Mouse (Mus musculus) brown adipose tissue, adult 24 weeks (tissue): ENCODE data around the gene Fkbp2. TPM values are rescaled to one million over a fixed set of nuclear protein-coding genes. Genes with fewer than 3 reads are reported as not detected.
"Not testable (repeated sequence)": the region's sequence is repeated elsewhere in the genome, so short reads cannot be mapped to it uniquely, and the experiment has no call there.

ENCODE experiments used
- H3K27ac ChIP-seq: fragments of 200-500 bp; replicated peaks from 2 replicates; pipeline ENCODE4 v1.5.1; 2012; ENCODE audit warnings: low read depth, mild to moderate bottlenecking, low read length
- H3K4me1 ChIP-seq: fragments of 200-500 bp; 2 replicates; pipeline ENCODE4 v1.6.1; 2012; ENCODE audit warnings: low read length, mixed read lengths; ENCODE audit not compliant: control insufficient read depth, insufficient read depth, insufficient read length
- H3K4me3 ChIP-seq: fragments of 200-500 bp; 2 replicates; pipeline ENCODE4 v1.5.1; 2012; ENCODE audit warnings: low read depth, mild to moderate bottlenecking, low read length, moderate library complexity; ENCODE audit not compliant: insufficient read depth
- polyA plus RNA-seq: library from polyadenylated mRNA; stranded (reverse); fragments of >200 nt; gene quantifications from 2 replicates; pipeline ENCODE4 v1.2.4, GENCODE M21; 2012; ENCODE audit not compliant: missing spikeins, insufficient read depth, insufficient read length

Gene Fkbp2
- polyA plus RNA-seq, 1 experiment = 126 TPM

GRCm38 (mm10) chr19:6995255-6995991 lies 15.1 kb upstream of the Fkbp2 start:
- no peak overlapping the region for H3K27ac ChIP-seq

GRCm38 (mm10) chr19:6994489-6994888 lies 14.2 kb upstream of the Fkbp2 start:
- Histone ChIP-seq H3K4me3 (no peak overlapping the region), H3K27ac (no peak overlapping the region), H3K4me1 (peaks cover 13% of the 10 kb centered on the region)

More at GRCm38 (mm10) chr19:6995255-6995991, 15.1 kb upstream of the Fkbp2 start:
- peak overlapping the region; percentile 53 for H3K4me3 ChIP-seq
- H3K4me1 ChIP-seq = peaks cover 13% of the 10 kb centered on the region

GRCm38 (mm10) chr19:6994002-6994401 lies 13.7 kb upstream of the Fkbp2 start:
- no peak overlapping the region for H3K4me3 ChIP-seq
- no peak overlapping the region for H3K27ac ChIP-seq
- peaks cover 13% of the 10 kb centered on the region for H3K4me1 ChIP-seq

- peaks cover 14% of the 10 kb centered on the region for H3K4me1 ChIP-seq
- H3K4me3 ChIP-seq = peak overlapping the region; percentile 50
- H3K27ac ChIP-seq = no peak overlapping the region
These were observed 12.9 kb upstream of the Fkbp2 start for GRCm38 (mm10) chr19:6993011-6993770.

GRCm38 (mm10) chr19:6992011-6992858 lies 11.9 kb upstream of the Fkbp2 start, which contains the start of gene Dnajc4:
Gene Dnajc4 (minus strand): TSS chr19:6992572.
- peak within 1 kb of the TSS; percentile 26 for H3K27ac ChIP-seq

GRCm38 (mm10) chr19:6991166-6991565 lies 10.9 kb upstream of the Fkbp2 start:
- H3K4me1 ChIP-seq = peaks cover 16% of the 10 kb centered on the region
- not testable (repeated sequence) for H3K4me3 ChIP-seq, H3K27ac ChIP-seq

More at GRCm38 (mm10) chr19:6992011-6992858, 11.9 kb upstream of the Fkbp2 start, which contains the start of gene Dnajc4:
- Histone ChIP-seq H3K4me1 (peaks cover 18% of the 10 kb centered on the region), H3K4me3 (peak within 1 kb of the TSS; percentile 65)

- no peak overlapping the region for H3K27ac ChIP-seq
- peaks cover 20% of the 10 kb centered on the region for H3K4me1 ChIP-seq
- no peak overlapping the region for H3K4me3 ChIP-seq
These were observed 10.4 kb upstream of the Fkbp2 start for GRCm38 (mm10) chr19:6990712-6991111.

- Histone ChIP-seq H3K4me1 (peaks cover 13% of the 10 kb centered on the region), H3K4me3 (no peak overlapping the region), H3K27ac (no peak overlapping the region)
These were observed 8.9 kb upstream of the Fkbp2 start for GRCm38 (mm10) chr19:6989251-6989650.

GRCm38 (mm10) chr19:6987904-6988285 lies 7.6 kb upstream of the Fkbp2 start:
- H3K4me1 ChIP-seq = peaks cover 12% of the 10 kb centered on the region
- H3K27ac ChIP-seq = no peak overlapping the region; the same call in 1 of the 2 replicates
- H3K4me3 ChIP-seq = peak overlapping the region; percentile 67

- peak within 1 kb of the TSS; percentile 76 for H3K4me3 ChIP-seq
- H3K27ac ChIP-seq = peak within 1 kb of the TSS; percentile 69
- H3K4me1 ChIP-seq = peaks cover 11% of the 10 kb centered on the region
These were observed 7.0 kb upstream of the Fkbp2 start, which contains the start of gene Vegfb for GRCm38 (mm10) chr19:6987061-6987903. Gene Vegfb (minus strand): TSS chr19:6987651.

GRCm38 (mm10) chr19:6985951-6986708 lies 5.8 kb upstream of the Fkbp2 start:
- Histone ChIP-seq H3K4me3 (peak overlapping the region; percentile 76), H3K27ac (peak overlapping the region; percentile 69), H3K4me1 (peaks cover 11% of the 10 kb centered on the region)

GRCm38 (mm10) chr19:6985300-6985699 lies 5.0 kb upstream of the Fkbp2 start:
- H3K27ac ChIP-seq = no peak overlapping the region
- no peak overlapping the region for H3K4me3 ChIP-seq
- H3K4me1 ChIP-seq = peaks cover 11% of the 10 kb centered on the region

- Histone ChIP-seq H3K27ac (no peak overlapping the region), H3K4me1 (peaks cover 11% of the 10 kb centered on the region), H3K4me3 (no peak overlapping the region)
These were observed 3.3 kb upstream of the Fkbp2 start for GRCm38 (mm10) chr19:6983621-6984020.
